Mouse (Mus musculus) erythroblast, embryonic 14.5 days (primary cell): Measurements from ENCODE around the gene Ms4a8a. TPM values are rescaled to one million over a fixed set of nuclear protein-coding genes. Genes with fewer than 3 reads are reported as not detected.

Source experiments
- H3K27me3 ChIP-seq: 2 replicates; pipeline ENCODE4 v1.6.1; 2012; ENCODE audit warnings: inconsistent platforms; ENCODE audit not compliant: control insufficient read depth
- H3K36me3 ChIP-seq: 2 replicates; pipeline ENCODE4 v1.6.1; 2012; ENCODE audit warnings: mild to moderate bottlenecking, inconsistent platforms; ENCODE audit not compliant: control insufficient read depth
- H3K4me1 ChIP-seq: 2 replicates; pipeline ENCODE4 v1.6.1; 2012; ENCODE audit warnings: inconsistent platforms; ENCODE audit not compliant: control insufficient read depth
- H3K4me3 ChIP-seq: replicated peaks from 2 replicates; pipeline ENCODE3; 2012; ENCODE audit warnings: moderate library complexity, mild to moderate bottlenecking, inconsistent platforms
- H3K9me3 ChIP-seq: 2 replicates; pipeline ENCODE4 v1.6.1; 2012; ENCODE audit warnings: low read length, inconsistent platforms, mixed read lengths; ENCODE audit not compliant: control insufficient read depth
- GATA1 ChIP-seq: IDR thresholded peaks from 2 replicates; pipeline ENCODE4 v1.6.1; 2012; ENCODE audit warnings: low read length, inconsistent platforms, mixed read lengths
- TAL1 ChIP-seq: IDR thresholded peaks from 3 replicates; pipeline ENCODE4 v1.6.1; 2012; ENCODE audit warnings: low read length, inconsistent platforms, mixed read lengths
- polyA plus RNA-seq: library from polyadenylated mRNA; stranded (reverse); fragments of >175 nt; gene quantifications from 2 replicates; pipeline ENCODE4 v1.2.3, GENCODE M21; 2012

The Ms4a8a gene
- polyA plus RNA-seq, 1 experiment, result not detected

DNA sequence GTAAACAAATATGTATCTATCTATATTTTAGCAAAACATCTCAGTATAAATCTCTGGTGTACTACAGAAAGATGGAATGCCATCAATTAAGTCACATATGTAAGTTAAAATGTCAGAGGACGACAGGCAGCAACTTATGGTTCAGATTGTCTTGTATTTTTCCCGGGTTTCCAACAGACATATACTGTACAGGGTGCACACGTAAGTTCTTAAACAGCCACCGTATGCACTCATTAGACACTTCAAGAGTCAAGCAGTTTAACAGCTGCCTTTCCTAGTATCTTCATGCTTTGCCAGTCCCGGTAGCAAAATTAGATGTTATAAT is 36.3 kb downstream of the Ms4a8a start:
- Histone ChIP-seq H3K4me3 (no peak overlapping the region), H3K4me1 (peaks cover 9% of the 10 kb centered on the region), H3K36me3 (no peaks in the 10 kb centered on the region), H3K9me3 (no peaks in the 10 kb centered on the region), H3K27me3 (no peaks in the 10 kb centered on the region)
- TF ChIP-seq GATA1, result no peak
- TF ChIP-seq TAL1, result no peak

DNA sequence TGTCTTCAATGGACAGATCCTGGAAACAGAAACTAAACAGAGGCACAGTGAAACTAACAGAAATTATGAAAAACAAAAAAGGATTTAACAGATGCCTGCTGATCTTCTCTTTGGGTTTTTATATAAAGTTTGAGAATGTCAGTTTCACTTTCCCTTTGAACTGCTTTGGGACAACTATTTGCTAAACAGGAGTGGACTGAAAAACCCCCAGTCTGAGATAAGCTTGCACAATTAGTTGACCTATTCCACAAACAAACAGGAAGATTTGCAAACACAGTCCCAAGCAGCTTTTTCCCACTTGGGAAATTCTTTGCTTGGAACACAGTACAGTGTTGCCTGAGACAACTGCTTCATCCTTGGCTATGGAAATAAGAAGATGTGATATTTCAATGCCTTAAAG is 43.3 kb downstream of the Ms4a8a start:
- no peaks in the 10 kb centered on the region for H3K27me3 ChIP-seq
- H3K4me3 ChIP-seq, result no peak overlapping the region
- no peaks in the 10 kb centered on the region for H3K4me1 ChIP-seq
- H3K36me3 ChIP-seq, result no peaks in the 10 kb centered on the region
- TF ChIP-seq GATA1 (no peak), TAL1 (no peak)
- H3K9me3 ChIP-seq, result no peaks in the 10 kb centered on the region

DNA sequence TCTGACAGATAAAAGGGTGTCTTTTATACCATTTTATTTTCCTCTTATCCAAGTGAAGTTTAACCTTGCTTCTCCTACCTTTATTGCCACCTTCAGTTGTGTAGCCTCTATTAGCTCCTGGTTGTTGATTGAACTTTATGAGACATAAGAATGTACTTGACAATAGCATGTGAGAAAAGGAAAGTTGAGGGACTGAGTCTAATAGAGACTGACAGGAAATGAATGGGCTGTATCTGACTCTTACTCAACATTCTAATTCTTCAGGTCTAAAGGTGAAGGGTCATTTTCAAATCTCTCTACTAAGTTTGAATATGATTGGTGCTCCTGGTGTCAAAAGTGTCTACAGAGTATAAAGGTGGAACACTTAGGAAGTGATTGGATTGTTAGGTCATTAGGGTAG is 58.5 kb downstream of the Ms4a8a start:
- TF ChIP-seq GATA1, result no peak
- no peak for TF ChIP-seq TAL1
- no peaks in the 10 kb centered on the region for H3K36me3 ChIP-seq
- H3K4me3 ChIP-seq, result no peak overlapping the region
- H3K9me3 ChIP-seq, result no peaks in the 10 kb centered on the region
- H3K4me1 ChIP-seq, result no peaks in the 10 kb centered on the region
- no peaks in the 10 kb centered on the region for H3K27me3 ChIP-seq

DNA sequence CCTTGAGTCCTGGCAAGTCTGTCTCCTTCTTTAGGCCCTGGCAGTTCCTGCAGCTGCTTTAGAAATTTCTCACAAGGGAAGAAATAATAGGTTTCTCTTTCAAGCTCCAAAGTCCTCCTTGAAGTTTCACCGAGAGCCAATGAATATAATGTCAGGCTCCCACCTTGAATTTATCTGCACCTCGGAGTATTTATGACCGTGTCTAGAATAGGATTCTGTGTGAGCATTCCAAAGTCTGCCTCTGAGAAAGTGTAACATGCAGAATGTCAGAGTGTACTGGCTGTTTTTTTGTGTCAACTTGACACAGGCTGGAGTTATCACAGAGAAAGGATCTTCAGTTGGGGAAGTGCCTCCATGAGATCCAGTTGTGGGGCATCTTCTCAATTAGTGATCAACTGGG is 63.0 kb downstream of the Ms4a8a start, which contains the start of gene Ms4a18:
Gene Ms4a18, minus strand, starts transcription at position 141 of the 400 bp plus-strand sequence.
- H3K27me3 ChIP-seq, result no peaks in the 10 kb centered on the region
- H3K9me3 ChIP-seq, result no peaks in the 10 kb centered on the region
- H3K36me3 ChIP-seq, result no peaks in the 10 kb centered on the region
- TF ChIP-seq GATA1 (no peak), TAL1 (no peak)
- no peak within 1 kb of the TSS for H3K4me3 ChIP-seq
- H3K4me1 ChIP-seq, result no peaks in the 10 kb centered on the region

Other genes with a start within 250 kb of the Ms4a8a start
- 0.30 and 0.67 TPM in 2 replicates for gene Slc15a3, start 241.4 kb downstream of the Ms4a8a start, polyA plus RNA-seq
- 0.05 TPM in 2 replicates for gene Tmem132a, start 211.2 kb downstream of the Ms4a8a start, polyA plus RNA-seq
- 1.3 and 1.4 TPM in 2 replicates for gene Tmem109, start 199.1 kb downstream of the Ms4a8a start, polyA plus RNA-seq
- gene Prpf19, start 185.9 kb downstream of the Ms4a8a start, polyA plus RNA-seq, result 3.2 and 4.1 TPM in 2 replicates
- gene Zp1, start 160.5 kb downstream of the Ms4a8a start, polyA plus RNA-seq, result not detected in 2 replicates
- not detected in 2 replicates for gene Ptgdr2, start 143.9 kb downstream of the Ms4a8a start, polyA plus RNA-seq
- gene Ccdc86, start 131.8 kb downstream of the Ms4a8a start, polyA plus RNA-seq, result 1.2 and 1.4 TPM in 2 replicates
- not detected in 2 replicates for gene Ms4a10, start 106.4 kb downstream of the Ms4a8a start, polyA plus RNA-seq
- not detected in 2 replicates for gene Ms4a15, start 87.9 kb downstream of the Ms4a8a start, polyA plus RNA-seq
- not detected in 2 replicates for gene Ms4a18, start 63.1 kb downstream of the Ms4a8a start, polyA plus RNA-seq
- gene 1700017D01Rik, start 49.8 kb upstream of the Ms4a8a start, polyA plus RNA-seq, result not detected in 2 replicates
- gene 1700025F22Rik, start 84.2 kb upstream of the Ms4a8a start, polyA plus RNA-seq, result not detected in 2 replicates
- gene Ms4a13, start 115.6 kb upstream of the Ms4a8a start, polyA plus RNA-seq, result not detected in 2 replicates
- gene Ms4a12, start 151.3 kb upstream of the Ms4a8a start, polyA plus RNA-seq, result not detected in 2 replicates
- not detected in 2 replicates for gene Ms4a1, start 185.1 kb upstream of the Ms4a8a start, polyA plus RNA-seq
- gene Ms4a5, start 202.8 kb upstream of the Ms4a8a start, polyA plus RNA-seq, result not detected in 2 replicates
- gene Ms4a14, start 233.4 kb upstream of the Ms4a8a start, polyA plus RNA-seq, result not detected in 2 replicates